Mouse (Mus musculus) liver, embryonic 16.5 days (tissue): Measurements from ENCODE around the gene Tti1. TPM values are rescaled to one million over a fixed set of nuclear protein-coding genes. Genes with fewer than 3 reads are reported as not detected.

ENCODE experiments used
- ATAC-seq: fragments of 200-750 bp; cut with Nextera tagmentation; 2 replicates; pipeline ENCODE4 v1.8.0; 2017; ENCODE audit warnings: low read depth, mild to moderate bottlenecking, moderate number of reproducible peaks, moderate library complexity
- H3K27ac ChIP-seq: fragments of 300-500 bp; sonication (generic); 2 replicates; pipeline ENCODE4 v1.5.1; 2014; ENCODE audit warnings: mild to moderate bottlenecking, low read length
- H3K27me3 ChIP-seq: fragments of 300-500 bp; sonication (generic); 2 replicates; pipeline ENCODE4 v1.6.1; 2014; ENCODE audit warnings: low read depth, low read length, mixed read lengths; ENCODE audit not compliant: control insufficient read depth, insufficient read depth
- H3K36me3 ChIP-seq: fragments of 300-500 bp; sonication (generic); 2 replicates; pipeline ENCODE4 v1.6.1; 2014; ENCODE audit warnings: mild to moderate bottlenecking; ENCODE audit not compliant: control insufficient read depth, insufficient read depth
- H3K4me1 ChIP-seq: fragments of 300-500 bp; sonication (generic); 2 replicates; pipeline ENCODE4 v1.6.1; 2014; ENCODE audit warnings: low read depth, low read length, mixed read lengths; ENCODE audit not compliant: control insufficient read depth
- H3K4me2 ChIP-seq: fragments of 300-500 bp; sonication (generic); 2 replicates; pipeline ENCODE4 v1.6.1; 2014; ENCODE audit warnings: low read depth, low read length, mixed read lengths
- H3K4me3 ChIP-seq: fragments of 300-500 bp; sonication (generic); 2 replicates; pipeline ENCODE4 v1.5.1; 2014; ENCODE audit warnings: low read depth, mild to moderate bottlenecking, low read length
- H3K9ac ChIP-seq: fragments of 300-500 bp; sonication (generic); 2 replicates; pipeline ENCODE4 v1.6.1; 2014; ENCODE audit warnings: low read depth, low read length
- H3K9me3 ChIP-seq: fragments of 300-500 bp; sonication (generic); replicated peaks from 2 replicates; pipeline ENCODE4 v1.6.1; 2016; ENCODE audit warnings: low read length; ENCODE audit not compliant: control insufficient read depth
- WGBS: fragments of 180-500 bp; shearing (Covaris S2); extraction: QIAGEN DNeasy Blood & Tissue Kit; methylation state at CpG from one replicate; pipeline ENCODE4 v1.1.7; 2014; ENCODE audit not compliant: insufficient replicate concordance; 5-methylcytosine and 5-hydroxymethylcytosine counted together
- polyA plus RNA-seq: library from polyadenylated mRNA; unstranded; fragments of >200 nt; fragmentation: Nextera tagmentation; extraction: Ambion mirVana; gene quantifications from 2 replicates; pipeline ENCODE4 v1.2.1, GENCODE M21; 2015

Tti1 gene
- polyA plus RNA-seq, 1 experiment from 2014 or later = 13.1 TPM

DNA sequence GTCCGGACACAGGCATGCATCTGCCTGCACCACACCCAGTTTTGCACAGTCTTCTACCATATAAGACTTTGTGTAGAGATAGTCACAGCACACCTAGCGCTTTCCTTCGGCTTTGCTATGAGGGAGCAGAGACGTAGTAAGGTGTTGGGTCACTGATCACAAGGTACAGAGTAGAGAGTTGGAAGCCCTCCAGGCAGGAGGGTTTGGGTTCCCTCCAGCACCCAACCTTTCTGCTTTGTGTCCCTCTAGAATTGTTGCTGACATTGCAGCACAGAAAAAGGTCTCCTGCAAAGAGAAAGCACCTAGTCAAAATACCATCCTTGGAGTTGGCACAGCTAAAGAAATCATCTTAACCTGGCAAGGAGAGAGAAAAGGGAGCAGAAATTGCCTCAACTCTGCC lies 35.7 kb downstream of the Tti1 start:
- Histone ChIP-seq H3K9me3 (no peaks in the 10 kb centered on the region), H3K9ac (no peak overlapping the region), H3K4me2 (no peak overlapping the region), H3K4me3 (no peak overlapping the region), H3K36me3 (peaks cover 26% of the 10 kb centered on the region), H3K27ac (no peak overlapping the region), H3K27me3 (no peaks in the 10 kb centered on the region), H3K4me1 (no peaks in the 10 kb centered on the region)
- ATAC-seq = no peak
- WGBS = 83% methylated on average over 4 of the region's 4 CpGs

DNA sequence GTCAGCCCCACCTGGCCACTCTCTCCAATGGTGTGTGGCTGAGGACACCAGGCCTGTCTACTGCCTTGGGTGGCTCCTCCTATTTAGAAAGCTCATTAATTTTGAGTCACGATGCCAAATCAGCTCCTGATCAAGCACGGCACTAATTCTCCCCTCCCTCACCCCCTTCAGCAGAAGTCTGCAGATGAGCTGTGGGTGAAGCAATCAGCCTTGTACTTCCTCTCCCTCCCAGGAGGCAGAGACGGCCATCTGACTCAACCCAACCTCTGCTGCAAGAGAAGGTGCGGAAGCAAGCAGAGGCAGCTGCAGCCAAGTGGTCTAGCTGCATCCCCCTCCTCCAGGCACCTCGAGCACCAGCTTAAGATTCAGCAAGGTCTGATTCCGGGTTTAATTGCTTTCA lies 37.2 kb downstream of the Tti1 start:
- Histone ChIP-seq H3K36me3 (peaks cover 26% of the 10 kb centered on the region), H3K9me3 (no peaks in the 10 kb centered on the region), H3K4me2 (no peak overlapping the region), H3K27ac (no peak overlapping the region), H3K4me3 (no peak overlapping the region), H3K4me1 (no peaks in the 10 kb centered on the region), H3K27me3 (no peaks in the 10 kb centered on the region), H3K9ac (no peak overlapping the region)
- ATAC-seq = no peak
- WGBS = 49% methylated on average over 6 of the region's 6 CpGs

DNA sequence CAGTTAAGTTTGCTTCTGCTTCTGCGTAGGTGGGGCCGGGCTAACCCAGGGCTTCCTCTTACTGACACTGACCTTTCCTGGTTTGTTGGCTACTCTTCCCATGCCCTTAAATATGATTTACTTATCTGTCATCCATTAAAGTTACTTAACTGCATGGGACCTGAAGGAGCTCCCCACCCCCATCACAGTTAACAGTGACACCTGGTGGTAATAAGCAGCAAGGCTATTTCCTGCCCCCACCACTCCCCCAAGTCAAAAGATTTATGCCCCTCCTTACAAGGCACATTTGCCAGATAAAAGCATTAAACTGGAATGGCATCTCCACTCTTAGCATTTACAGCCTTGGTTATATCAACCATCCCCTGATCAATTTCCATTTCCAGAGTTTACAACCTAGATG lies 38.3 kb downstream of the Tti1 start:
- Histone ChIP-seq H3K4me3 (no peak overlapping the region), H3K4me2 (no peak overlapping the region), H3K36me3 (peaks cover 17% of the 10 kb centered on the region), H3K27me3 (no peaks in the 10 kb centered on the region), H3K27ac (no peak overlapping the region), H3K4me1 (no peaks in the 10 kb centered on the region), H3K9ac (no peak overlapping the region), H3K9me3 (no peaks in the 10 kb centered on the region)
- ATAC-seq = no peak
- 76% methylated on average over 2 of the region's 2 CpGs for WGBS

DNA sequence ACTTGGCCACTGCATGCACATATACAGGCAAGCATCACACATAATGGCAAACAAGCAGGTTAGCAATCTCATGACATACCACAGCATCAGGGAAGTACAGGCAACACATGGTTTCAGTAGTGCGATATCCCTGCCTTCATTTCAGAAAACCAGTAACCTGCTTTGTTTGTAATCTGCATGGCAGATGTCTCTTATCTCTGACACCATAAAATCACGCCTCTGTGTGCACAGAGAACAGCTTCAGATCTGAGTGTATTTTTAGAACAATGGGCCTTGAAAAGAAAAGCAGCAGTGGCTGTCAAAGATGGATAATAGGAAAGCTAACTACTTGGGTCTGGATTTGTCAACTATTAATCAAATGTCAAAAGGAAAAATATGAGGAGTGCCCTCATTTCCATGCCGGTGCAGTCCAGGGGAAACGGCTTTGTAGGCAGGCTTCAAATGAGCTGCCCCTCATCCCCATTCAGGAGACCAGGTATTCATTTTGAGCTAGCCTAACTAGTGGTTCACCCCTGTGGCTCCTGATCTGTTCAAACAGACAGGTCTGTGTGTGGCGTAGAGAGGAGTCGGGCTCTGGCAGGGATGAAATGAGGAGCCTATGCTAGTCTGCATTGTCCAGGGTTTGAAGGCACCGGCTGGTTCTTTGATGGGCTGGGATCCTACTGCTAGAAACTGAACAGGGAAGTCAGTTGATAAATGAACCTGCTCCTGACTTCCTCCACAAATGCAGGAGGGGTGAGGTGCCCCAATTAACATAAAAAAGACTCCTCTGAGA lies 39.6 kb downstream of the Tti1 start:
- Histone ChIP-seq H3K27ac (no peak overlapping the region), H3K36me3 (peaks cover 12% of the 10 kb centered on the region), H3K9me3 (no peaks in the 10 kb centered on the region), H3K4me1 (no peaks in the 10 kb centered on the region), H3K4me2 (no peak overlapping the region), H3K4me3 (no peak overlapping the region), H3K9ac (no peak overlapping the region), H3K27me3 (no peaks in the 10 kb centered on the region)
- no peak for ATAC-seq
- 65% methylated on average over 7 of the region's 7 CpGs for WGBS

DNA sequence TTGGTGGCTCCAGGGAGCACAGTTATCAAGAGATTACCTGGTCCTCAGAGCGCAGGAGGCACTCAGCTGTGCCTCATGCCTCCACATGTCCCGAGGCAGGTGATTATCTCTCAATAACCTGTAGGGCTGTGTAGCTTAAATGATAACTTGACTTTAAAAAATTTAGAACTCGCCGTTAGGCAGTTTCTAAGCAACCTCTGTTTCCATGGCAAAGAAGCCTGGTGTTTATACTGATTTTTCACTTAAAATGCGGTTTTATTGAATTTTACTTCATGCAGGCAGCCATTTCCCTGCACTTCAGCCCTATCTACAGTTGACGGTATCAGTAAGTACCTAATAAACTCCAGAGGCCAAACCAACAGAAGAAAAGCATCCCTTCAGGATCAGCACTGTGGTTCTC lies 42.0 kb downstream of the Tti1 start:
- Histone ChIP-seq H3K4me2 (no peak overlapping the region), H3K27ac (no peak overlapping the region), H3K27me3 (no peaks in the 10 kb centered on the region), H3K4me3 (no peak overlapping the region), H3K9me3 (no peaks in the 10 kb centered on the region), H3K9ac (no peak overlapping the region), H3K36me3 (no peaks in the 10 kb centered on the region), H3K4me1 (no peaks in the 10 kb centered on the region)
- ATAC-seq = no peak
- 66% methylated on average over 6 of the region's 6 CpGs for WGBS

DNA sequence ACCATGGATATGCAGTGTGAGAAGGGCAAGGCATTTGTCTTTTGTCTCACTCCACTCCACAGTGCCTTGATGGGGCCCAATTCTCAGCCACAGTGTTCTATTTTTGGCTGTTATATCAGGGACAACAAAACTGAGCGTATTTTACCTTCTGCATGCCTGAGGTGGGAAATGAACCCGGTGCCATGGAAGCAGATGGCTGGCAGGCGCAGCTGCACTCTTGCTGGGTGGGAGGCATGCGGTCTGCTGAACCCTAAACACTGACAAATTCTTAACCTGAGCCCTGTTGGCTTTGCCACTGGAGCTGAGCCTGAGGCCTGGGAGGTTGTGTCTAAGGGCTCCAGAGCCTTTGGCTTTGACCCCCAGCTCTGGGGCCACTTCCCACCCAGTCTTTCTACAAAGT lies 42.6 kb downstream of the Tti1 start:
- H3K27ac ChIP-seq = no peak overlapping the region
- no peaks in the 10 kb centered on the region for H3K36me3 ChIP-seq
- no peak overlapping the region for H3K4me2 ChIP-seq
- H3K4me3 ChIP-seq = no peak overlapping the region
- no peaks in the 10 kb centered on the region for H3K9me3 ChIP-seq
- WGBS = 79% methylated on average over 4 of the region's 4 CpGs
- no peaks in the 10 kb centered on the region for H3K27me3 ChIP-seq
- no peak for ATAC-seq
- H3K9ac ChIP-seq = no peak overlapping the region
- no peaks in the 10 kb centered on the region for H3K4me1 ChIP-seq

DNA sequence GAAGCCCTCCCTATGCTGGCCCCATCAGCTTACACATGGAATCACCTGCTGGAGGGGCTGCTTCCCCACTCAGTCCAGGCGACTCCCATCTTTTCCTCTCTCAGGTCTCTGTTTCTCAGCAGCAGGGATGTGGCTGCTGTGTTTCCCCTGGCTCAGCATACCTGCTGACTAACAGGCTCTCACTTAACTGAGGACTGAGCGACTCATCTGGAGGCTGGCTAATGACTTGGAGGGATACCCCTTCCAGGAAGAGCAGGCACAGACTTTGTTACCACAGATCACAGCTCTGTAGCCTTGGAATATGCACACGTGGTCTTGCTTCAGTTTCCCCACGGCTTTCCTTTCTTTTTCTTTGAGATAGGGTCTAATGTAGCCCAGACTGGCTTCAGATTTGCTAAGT lies 45.0 kb downstream of the Tti1 start:
- ATAC-seq = no peak
- Histone ChIP-seq H3K4me2 (no peak overlapping the region), H3K36me3 (no peaks in the 10 kb centered on the region), H3K4me1 (no peaks in the 10 kb centered on the region), H3K4me3 (no peak overlapping the region), H3K9ac (no peak overlapping the region), H3K9me3 (no peaks in the 10 kb centered on the region), H3K27me3 (no peaks in the 10 kb centered on the region), H3K27ac (no peak overlapping the region)
- WGBS = 77% methylated on average over 4 of the region's 4 CpGs

DNA sequence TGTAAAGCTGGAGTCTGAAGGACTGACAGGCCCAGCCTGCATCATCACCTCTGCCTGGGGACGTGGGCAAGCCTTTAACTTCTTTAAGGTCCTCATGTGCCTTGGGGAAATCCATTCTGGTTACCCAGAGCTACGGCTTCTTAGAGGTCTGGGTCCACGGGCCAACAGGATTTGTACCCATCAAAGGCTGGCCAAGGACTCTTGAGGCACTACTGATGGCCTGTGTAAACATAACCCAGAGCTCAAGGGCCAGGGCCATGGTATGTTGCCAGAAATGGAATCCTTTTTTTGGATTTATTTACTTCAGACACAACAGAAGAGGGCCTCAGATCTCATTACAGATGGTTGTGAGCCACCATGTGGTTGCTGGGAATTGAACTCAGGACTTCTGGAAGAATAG lies 45.5 kb downstream of the Tti1 start:
- Histone ChIP-seq H3K4me1 (no peaks in the 10 kb centered on the region), H3K36me3 (no peaks in the 10 kb centered on the region), H3K9me3 (no peaks in the 10 kb centered on the region), H3K27ac (no peak overlapping the region), H3K4me3 (no peak overlapping the region), H3K9ac (no peak overlapping the region), H3K4me2 (no peak overlapping the region), H3K27me3 (no peaks in the 10 kb centered on the region)
- WGBS = 64% methylated on average over 3 of the region's 3 CpGs
- no peak for ATAC-seq

DNA sequence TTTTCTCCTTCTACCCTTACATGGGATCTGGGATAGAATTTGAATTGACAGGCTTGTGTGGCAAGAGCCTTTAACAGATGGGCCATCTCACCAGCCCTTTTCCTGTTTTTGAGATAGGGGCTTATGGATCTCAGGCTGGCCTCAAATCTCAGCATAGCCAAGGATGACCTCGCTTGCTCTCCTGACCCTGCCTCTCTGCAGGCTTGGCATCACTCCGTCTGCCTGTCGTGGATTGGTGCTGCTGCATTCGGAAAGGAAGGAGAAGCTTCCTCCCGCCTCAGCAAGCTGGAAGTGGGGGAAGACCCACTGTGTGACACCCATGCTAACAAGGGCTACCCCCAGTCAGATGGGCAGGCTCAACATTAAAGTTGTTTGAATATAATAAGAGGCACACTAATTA lies 49.0 kb downstream of the Tti1 start:
- Histone ChIP-seq H3K4me1 (no peaks in the 10 kb centered on the region), H3K36me3 (no peaks in the 10 kb centered on the region)
- WGBS = 63% methylated on average over 5 of the region's 5 CpGs

More for the DNA sequence above, 49.0 kb downstream of the Tti1 start:
- Histone ChIP-seq H3K27ac (no peak overlapping the region), H3K9me3 (no peaks in the 10 kb centered on the region), H3K27me3 (peaks cover 21% of the 10 kb centered on the region), H3K4me2 (no peak overlapping the region), H3K4me3 (no peak overlapping the region), H3K9ac (no peak overlapping the region)
- no peak for ATAC-seq
